Mouse (Mus musculus) CH12.LX (cell line): ENCODE measurements around the gene Gm765. TPM values are rescaled to one million over a fixed set of nuclear protein-coding genes. Genes with fewer than 3 reads are reported as not detected.

Experiments used
- DNase-seq: peaks from one replicate; pipeline ENCODE4 v3.0.0-alpha.2; 2013; ENCODE audit errors: extremely low read depth
- H3K27ac ChIP-seq: 2 replicates; pipeline ENCODE4 v1.5.1; 2012; ENCODE audit warnings: low read depth, mild to moderate bottlenecking, control low read depth, moderate library complexity; ENCODE audit not compliant: insufficient read depth
- H3K27me3 ChIP-seq: replicated peaks from 2 replicates; pipeline ENCODE3; 2012; ENCODE audit warnings: inconsistent platforms
- H3K36me3 ChIP-seq, 2 experiments: replicated peaks in 1 of 2; 2 replicates each; pipeline versions ENCODE3 to v1.6.1; 2012; ENCODE audit warnings: inconsistent platforms in 1 of 2, low read length in 1 of 2, mild to moderate bottlenecking in 1 of 2, mixed read lengths in 1 of 2, moderate library complexity in 1 of 2; ENCODE audit not compliant: control insufficient read depth in 1 of 2, insufficient read depth in 1 of 2
- H3K4me1 ChIP-seq, 2 experiments: 2 replicates each; pipeline ENCODE4 v1.6.1; 2012; ENCODE audit warnings: inconsistent platforms in 1 of 2, moderate library complexity in 1 of 2; ENCODE audit not compliant: insufficient read depth in 2 of 2, control insufficient read depth in 1 of 2
- H3K4me2 ChIP-seq: 2 replicates; pipeline ENCODE4 v1.6.1; 2012; ENCODE audit warnings: low read depth, mild to moderate bottlenecking, control low read depth; ENCODE audit not compliant: poor library complexity, insufficient read depth, severe bottlenecking
- H3K4me3 ChIP-seq, 3 experiments: fragments of 150-350 bp in 1 of 3; sonication (generic) in 1 of 3; replicated peaks in 1 of 3; 2 replicates each; pipeline versions ENCODE3 to v1.5.1; 2011 to 2012; ENCODE audit warnings: low read depth in 2 of 3, low read length in 2 of 3, mild to moderate bottlenecking in 2 of 3, moderate library complexity in 2 of 3, control low read depth in 1 of 3, improper control_type of control experiment in 1 of 3, inconsistent platforms in 1 of 3, mixed read lengths in 1 of 3; ENCODE audit not compliant: poor library complexity in 1 of 3
- H3K79me2 ChIP-seq: replicated peaks from 2 replicates; pipeline ENCODE4 v1.6.1; 2012; ENCODE audit warnings: mild to moderate bottlenecking, moderate library complexity; ENCODE audit not compliant: control insufficient read depth, poor library complexity, insufficient read depth, severe bottlenecking; ENCODE audit errors: extremely low read depth
- H3K9ac ChIP-seq: 2 replicates; pipeline ENCODE4 v1.6.1; 2012; ENCODE audit warnings: low read depth, mild to moderate bottlenecking, control low read depth, moderate library complexity; ENCODE audit not compliant: insufficient read depth
- H3K9me3 ChIP-seq: replicated peaks from 2 replicates; pipeline ENCODE3; 2012; ENCODE audit warnings: low read length, inconsistent platforms, mixed read lengths
- CHD2 ChIP-seq: IDR thresholded peaks from 2 replicates; pipeline ENCODE4 v1.6.1; 2011; ENCODE audit warnings: low read length, improper control_type of control experiment
- E2F4 ChIP-seq: IDR thresholded peaks from 2 replicates; pipeline ENCODE4 v1.6.1; 2011; ENCODE audit warnings: low read depth, low read length, improper control_type of control experiment; ENCODE audit not compliant: insufficient replicate concordance
- ELF1 ChIP-seq: IDR thresholded peaks from 2 replicates; pipeline ENCODE4 v1.6.1; 2014; ENCODE audit warnings: low read depth, mild to moderate bottlenecking, inconsistent platforms, low read length, improper control_type of control experiment
- EP300 ChIP-seq: IDR thresholded peaks from 2 replicates; pipeline ENCODE4 v1.6.1; 2011; ENCODE audit warnings: low read length, improper control_type of control experiment
- HCFC1 ChIP-seq: IDR thresholded peaks from 2 replicates; pipeline ENCODE4 v1.6.1; 2012; ENCODE audit warnings: low read depth, mild to moderate bottlenecking, inconsistent platforms, low read length, improper control_type of control experiment
- IRF4 ChIP-seq: IDR thresholded peaks from 2 replicates; pipeline ENCODE4 v1.6.1; 2014; ENCODE audit warnings: low read depth, mild to moderate bottlenecking, inconsistent platforms, low read length, improper control_type of control experiment
- JUN ChIP-seq: IDR thresholded peaks from 2 replicates; pipeline ENCODE4 v1.6.1; 2011; ENCODE audit warnings: low read depth, mild to moderate bottlenecking, low read length, improper control_type of control experiment, moderate library complexity; ENCODE audit not compliant: insufficient read depth
- JUND ChIP-seq: conservative IDR thresholded peaks from 2 replicates; pipeline ENCODE4 v1.6.1; 2011; ENCODE audit warnings: low read depth, low read length, improper control_type of control experiment
- MAFK ChIP-seq: IDR thresholded peaks from 2 replicates; pipeline ENCODE4 v1.6.1; 2011; ENCODE audit warnings: low read length, improper control_type of control experiment; ENCODE audit not compliant: insufficient replicate concordance
- MAX ChIP-seq: IDR thresholded peaks from 2 replicates; pipeline ENCODE4 v1.6.1; 2011; ENCODE audit warnings: low read length, improper control_type of control experiment
- MEF2A ChIP-seq: IDR thresholded peaks from 2 replicates; pipeline ENCODE4 v1.6.1; 2014; ENCODE audit warnings: low read depth, mild to moderate bottlenecking, inconsistent platforms, low read length, improper control_type of control experiment, borderline replicate concordance
- MXI1 ChIP-seq: IDR thresholded peaks from 2 replicates; pipeline ENCODE4 v1.6.1; 2011; ENCODE audit warnings: mild to moderate bottlenecking, low read depth, low read length, improper control_type of control experiment
- NELFE ChIP-seq: IDR thresholded peaks from 2 replicates; pipeline ENCODE4 v1.6.1; 2011; ENCODE audit warnings: low read depth, low read length, improper control_type of control experiment
- POLR2A ChIP-seq: IDR thresholded peaks from 2 replicates; pipeline ENCODE4 v1.6.1; 2011; ENCODE audit warnings: low read depth, mild to moderate bottlenecking, improper control_type of control experiment, low read length
- POLR2AphosphoS2 ChIP-seq: IDR thresholded peaks from 2 replicates; pipeline ENCODE4 v1.6.1; 2011; ENCODE audit warnings: low read depth, low read length, improper control_type of control experiment
- RAD21 ChIP-seq: IDR thresholded peaks from 2 replicates; pipeline ENCODE4 v1.6.1; 2011; ENCODE audit warnings: low read depth, mild to moderate bottlenecking, low read length, improper control_type of control experiment, moderate library complexity
- RCOR1 ChIP-seq: conservative IDR thresholded peaks from 2 replicates; pipeline ENCODE4 v1.6.1; 2012; ENCODE audit warnings: low read depth, mild to moderate bottlenecking, inconsistent platforms, low read length, improper control_type of control experiment
- SIN3A ChIP-seq: IDR thresholded peaks from 2 replicates; pipeline ENCODE4 v1.6.1; 2012; ENCODE audit warnings: low read length, improper control_type of control experiment, inconsistent platforms
- SMC3 ChIP-seq: IDR thresholded peaks from 2 replicates; pipeline ENCODE4 v1.6.1; 2011; ENCODE audit warnings: low read depth, low read length, improper control_type of control experiment
- TBP ChIP-seq: conservative IDR thresholded peaks from 2 replicates; pipeline ENCODE4 v1.6.1; 2011; ENCODE audit warnings: low read depth, low read length, improper control_type of control experiment
- TCF12 ChIP-seq: IDR thresholded peaks from 2 replicates; pipeline ENCODE4 v1.6.1; 2014; ENCODE audit warnings: low read depth, mild to moderate bottlenecking, inconsistent platforms, low read length, improper control_type of control experiment
- UBTF ChIP-seq: IDR thresholded peaks from 2 replicates; pipeline ENCODE4 v1.6.1; 2012; ENCODE audit warnings: low read depth, mild to moderate bottlenecking, inconsistent platforms, low read length, improper control_type of control experiment, moderate library complexity
- USF1 ChIP-seq: IDR thresholded peaks from 2 replicates; pipeline ENCODE4 v1.6.1; 2014; ENCODE audit warnings: low read depth, mild to moderate bottlenecking, inconsistent platforms, low read length, improper control_type of control experiment
- USF2 ChIP-seq: conservative IDR thresholded peaks from 2 replicates; pipeline ENCODE4 v1.6.1; 2011; ENCODE audit warnings: low read depth, low read length, improper control_type of control experiment
- ZKSCAN1 ChIP-seq: IDR thresholded peaks from 2 replicates; pipeline ENCODE4 v1.6.1; 2012; ENCODE audit warnings: low read depth, inconsistent platforms, low read length, improper control_type of control experiment, borderline replicate concordance
- ZMIZ1 ChIP-seq: IDR thresholded peaks from 2 replicates; pipeline ENCODE4 v1.6.1; 2012; ENCODE audit warnings: low read depth, mild to moderate bottlenecking, inconsistent platforms, low read length, improper control_type of control experiment
- ZNF384 ChIP-seq: IDR thresholded peaks from 2 replicates; pipeline ENCODE4 v1.6.1; 2012; ENCODE audit warnings: low read depth, low read length, improper control_type of control experiment, inconsistent platforms
- dilution Hi-C: fragments of 300-500 bp; cut with MboI; formaldehyde crosslinking; loops from 2 replicates; pipeline ENCODE4 v1.14.3; 2020; ENCODE audit warnings: low sequenced_read_pairs; ENCODE audit not compliant: extremely low pct_unique_long_range_greater_than_20kb, extremely low pct_ligation_motif_present
- in situ Hi-C: fragments of 300-500 bp; cut with MboI; formaldehyde crosslinking; loops from 3 replicates; pipeline ENCODE4 v1.14.3; 2019; ENCODE audit warnings: low sequenced_read_pairs, low pct_ligation_motif_present, low pct_unique_long_range_greater_than_20kb, mixed read lengths
- polyA plus RNA-seq: library from polyadenylated mRNA; unstranded; fragments of >175 nt; gene quantifications from 2 replicates; pipeline ENCODE4 v1.2.1, GENCODE M21; 2012; ENCODE audit warnings: low read depth; ENCODE audit not compliant: insufficient read length
- total RNA-seq, 2 experiments: library from RNA; depleted of rRNA; stranded (reverse); fragments of 300-350 nt in 1 of 2; fragments of >200 nt in 1 of 2; gene quantifications; 2 replicates each; pipeline ENCODE4 v1.2.3; 2012 to 2014

Gm765 gene
- total and polyA plus RNA-seq, 3 experiments = not detected

DNA sequence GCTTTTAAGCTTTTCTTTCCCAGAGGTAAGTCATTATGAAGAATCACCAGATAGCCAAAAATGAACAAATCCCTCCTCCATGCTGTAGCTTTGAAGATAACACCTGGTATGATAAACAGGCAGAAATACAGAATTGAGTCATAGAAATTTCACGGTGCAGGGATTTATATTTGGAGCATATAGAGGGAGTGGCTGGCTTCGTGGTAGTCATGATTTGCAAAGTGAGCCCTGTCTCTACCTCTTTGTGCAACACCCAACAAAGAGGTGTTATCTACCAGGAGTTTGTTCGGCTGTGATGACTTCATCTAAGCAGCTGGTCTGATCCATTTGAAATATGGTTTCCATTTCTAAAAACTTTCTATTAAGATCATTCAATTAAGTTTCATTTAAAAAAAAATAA lies 130.3 kb downstream of the Gm765 start:
- no peaks in the 10 kb centered on the region for H3K9me3 ChIP-seq
- H3K4me3 ChIP-seq = no peak overlapping the region
- TF ChIP-seq HCFC1 (no peak), ZMIZ1 (no peak), SMC3 (no peak), SIN3A (no peak), MXI1 (no peak), UBTF (no peak), ELF1 (no peak), ZNF384 (no peak), MAFK (no peak), E2F4 (no peak), TCF12 (no peak), EP300 (no peak), USF1 (no peak), JUND (no peak), RAD21 (no peak), IRF4 (no peak), POLR2A (no peak), USF2 (no peak), MEF2A (no peak)
- TF ChIP-seq, all 38 proteins: peak for 0
- in situ Hi-C loops = no loop called here
- H3K4me1 ChIP-seq = no peaks in the 10 kb centered on the region
- DNase-seq = no peak
- no peak overlapping the region for H3K4me2 ChIP-seq
- dilution Hi-C loops = no loop called here
- H3K79me2 ChIP-seq = no peaks in the 10 kb centered on the region
- no peaks in the 10 kb centered on the region for H3K36me3 ChIP-seq
- H3K27ac ChIP-seq = no peak overlapping the region
- H3K9ac ChIP-seq = no peak overlapping the region
- no peaks in the 10 kb centered on the region for H3K27me3 ChIP-seq

DNA sequence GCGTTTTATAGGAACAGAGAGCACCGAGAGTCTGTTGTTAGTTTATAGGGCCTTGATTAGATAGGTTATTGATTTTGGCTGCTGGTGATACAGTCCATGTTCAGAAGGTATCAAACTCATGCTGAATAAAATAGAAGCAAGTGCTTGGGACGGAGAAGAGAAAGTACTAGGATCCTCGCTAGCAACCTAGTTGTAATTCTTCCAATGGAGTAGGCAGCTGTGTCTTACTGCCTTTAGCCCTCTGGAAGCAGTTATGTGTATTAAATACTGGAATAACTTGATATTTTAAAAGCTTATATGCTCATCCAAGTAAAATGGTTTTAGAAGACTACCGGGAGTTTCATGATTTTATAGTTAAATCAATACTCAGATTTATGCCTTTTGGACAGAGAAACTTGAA lies 132.3 kb downstream of the Gm765 start:
- Histone ChIP-seq H3K9me3 (no peaks in the 10 kb centered on the region), H3K4me2 (no peak overlapping the region), H3K27ac (no peak overlapping the region), H3K4me1 (no peaks in the 10 kb centered on the region), H3K4me3 (no peak overlapping the region), H3K79me2 (no peaks in the 10 kb centered on the region), H3K9ac (no peak overlapping the region), H3K36me3 (no peaks in the 10 kb centered on the region), H3K27me3 (no peaks in the 10 kb centered on the region)
- dilution Hi-C loops = no loop called here
- in situ Hi-C loops = no loop called here
- no peak for TF ChIP-seq ZKSCAN1
- no peak for TF ChIP-seq CHD2
- TF ChIP-seq POLR2AphosphoS2 = no peak
- no peak for TF ChIP-seq RCOR1
- TF ChIP-seq TBP = no peak
- TF ChIP-seq NELFE = no peak
- TF ChIP-seq JUN = no peak
- no peak for TF ChIP-seq RAD21
- TF ChIP-seq MAX = no peak
- TF ChIP-seq MEF2A = no peak
- DNase-seq = no peak
